Mouse (Mus musculus) MEL (cell line): ENCODE measurements around the gene Syt2. TPM values are rescaled to one million over a fixed set of nuclear protein-coding genes. Genes with fewer than 3 reads are reported as not detected.

Source experiments
- DNase-seq: peaks from one replicate; pipeline ENCODE4 v3.0.0; 2011; ENCODE audit warnings: low read depth, low spot score
- H3K27ac ChIP-seq: 2 replicates; pipeline ENCODE4 v1.5.1; 2012; ENCODE audit warnings: low read depth, mild to moderate bottlenecking, control low read depth, low read length, moderate library complexity; ENCODE audit not compliant: control insufficient read depth
- H3K27me3 ChIP-seq, 2 experiments: fragments of 150-350 bp in 1 of 2; sonication (generic) in 1 of 2; 2 replicates each; pipeline ENCODE4 v1.6.1; 2012; ENCODE audit warnings: low read length in 2 of 2, mild to moderate bottlenecking in 2 of 2, improper control_type of control experiment in 1 of 2, moderate library complexity in 1 of 2; ENCODE audit not compliant: insufficient read depth in 2 of 2, control insufficient read depth in 1 of 2
- H3K36me3 ChIP-seq, 2 experiments: 2 replicates each; pipeline ENCODE4 v1.6.1; 2012 to 2014; ENCODE audit warnings: low read length in 2 of 2, improper control_type of control experiment in 1 of 2, inconsistent platforms in 1 of 2, mild to moderate bottlenecking in 1 of 2; ENCODE audit not compliant: insufficient read depth in 2 of 2, control insufficient read depth in 1 of 2
- H3K4me1 ChIP-seq, 2 experiments: fragments of 150-350 bp in 1 of 2; sonication (generic) in 1 of 2; 2 replicates each; pipeline ENCODE4 v1.6.1; 2012; ENCODE audit warnings: low read length in 2 of 2, improper control_type of control experiment in 1 of 2, mild to moderate bottlenecking in 1 of 2; ENCODE audit not compliant: insufficient read depth in 2 of 2, control insufficient read depth in 1 of 2
- H3K4me3 ChIP-seq, 2 experiments: fragments of 150-350 bp in 1 of 2; sonication (generic) in 1 of 2; 2 replicates each; pipeline ENCODE4 v1.5.1; 2012; ENCODE audit warnings: low read depth in 2 of 2, low read length in 2 of 2, mild to moderate bottlenecking in 2 of 2, moderate library complexity in 2 of 2, control low read depth in 1 of 2, improper control_type of control experiment in 1 of 2; ENCODE audit not compliant: control insufficient read depth in 1 of 2, insufficient read depth in 1 of 2
- H3K79me2 ChIP-seq: 2 replicates; pipeline ENCODE4 v1.6.1; 2012; ENCODE audit warnings: mild to moderate bottlenecking, low read length, moderate library complexity; ENCODE audit not compliant: control insufficient read depth, poor library complexity, insufficient read depth
- H3K9ac ChIP-seq: 2 replicates; pipeline ENCODE4 v1.6.1; 2012; ENCODE audit warnings: low read depth, mild to moderate bottlenecking, control low read depth, low read length, moderate library complexity; ENCODE audit not compliant: control insufficient read depth, poor library complexity, severe bottlenecking
- H3K9me3 ChIP-seq: fragments of 150-350 bp; sonication (generic); replicated peaks from 2 replicates; pipeline ENCODE4 v1.6.1; 2012; ENCODE audit warnings: mild to moderate bottlenecking, low read length, improper control_type of control experiment, moderate library complexity; ENCODE audit not compliant: insufficient read depth
- BHLHE40 ChIP-seq: IDR thresholded peaks from 2 replicates; pipeline ENCODE4 v1.6.1; 2012; ENCODE audit warnings: low read depth, mild to moderate bottlenecking, inconsistent platforms, low read length, improper control_type of control experiment, borderline replicate concordance
- CTCF ChIP-seq, 3 experiments: IDR thresholded peaks in 2 of 3; conservative IDR thresholded peaks in 1 of 3; 2 replicates each; pipeline ENCODE4 v1.5.1; 2011 to 2012; ENCODE audit warnings: low read length in 3 of 3, low read depth in 2 of 3, mild to moderate bottlenecking in 2 of 3, improper control_type of control experiment in 1 of 3, inconsistent platforms in 1 of 3, mixed read lengths in 1 of 3, moderate library complexity in 1 of 3; ENCODE audit not compliant: control insufficient read depth in 1 of 3, insufficient read depth in 1 of 3, poor library complexity in 1 of 3, severe bottlenecking in 1 of 3
- E2F4 ChIP-seq: IDR thresholded peaks from 2 replicates; pipeline ENCODE4 v1.6.1; 2011; ENCODE audit warnings: low read depth, low read length, improper control_type of control experiment, borderline replicate concordance
- ELF1 ChIP-seq: IDR thresholded peaks from 2 replicates; pipeline ENCODE4 v1.6.1; 2014; ENCODE audit warnings: low read depth, mild to moderate bottlenecking, inconsistent platforms, low read length, improper control_type of control experiment, moderate library complexity
- EP300 ChIP-seq, 2 experiments: IDR thresholded peaks; 2 replicates each; pipeline ENCODE4 v1.6.1; 2011; ENCODE audit warnings: improper control_type of control experiment in 2 of 2, low read length in 2 of 2, low read depth in 1 of 2, mild to moderate bottlenecking in 1 of 2
- ETS1 ChIP-seq: IDR thresholded peaks from 2 replicates; pipeline ENCODE4 v1.6.1; 2012; ENCODE audit warnings: low read depth, mild to moderate bottlenecking, inconsistent platforms, low read length, improper control_type of control experiment, moderate library complexity
- GABPA ChIP-seq: IDR thresholded peaks from 2 replicates; pipeline ENCODE4 v1.6.1; 2012; ENCODE audit warnings: low read depth, mild to moderate bottlenecking, inconsistent platforms, low read length, improper control_type of control experiment, moderate library complexity
- GATA1 ChIP-seq: IDR thresholded peaks from 2 replicates; pipeline ENCODE4 v1.6.1; 2011; ENCODE audit warnings: low read depth, low read length, improper control_type of control experiment
- HCFC1 ChIP-seq: IDR thresholded peaks from 2 replicates; pipeline ENCODE4 v1.6.1; 2012; ENCODE audit warnings: low read depth, mild to moderate bottlenecking, inconsistent platforms, low read length, improper control_type of control experiment, moderate library complexity
- MAX ChIP-seq: IDR thresholded peaks from 2 replicates; pipeline ENCODE4 v1.6.1; 2011; ENCODE audit warnings: low read length, improper control_type of control experiment
- MAZ ChIP-seq: IDR thresholded peaks from 2 replicates; pipeline ENCODE4 v1.6.1; 2012; ENCODE audit warnings: low read depth, mild to moderate bottlenecking, inconsistent platforms, low read length, improper control_type of control experiment
- MEF2A ChIP-seq: IDR thresholded peaks from 2 replicates; pipeline ENCODE4 v1.6.1; 2014; ENCODE audit warnings: low read depth, mild to moderate bottlenecking, inconsistent platforms, low read length, improper control_type of control experiment; ENCODE audit not compliant: poor library complexity, insufficient replicate concordance, severe bottlenecking; ENCODE audit errors: extremely low read depth
- MXI1 ChIP-seq: IDR thresholded peaks from 2 replicates; pipeline ENCODE4 v1.6.1; 2011; ENCODE audit warnings: mild to moderate bottlenecking, low read depth, low read length, improper control_type of control experiment
- MYB ChIP-seq: IDR thresholded peaks from 2 replicates; pipeline ENCODE4 v1.6.1; 2011; ENCODE audit warnings: mild to moderate bottlenecking, low read depth, low read length, improper control_type of control experiment
- NELFE ChIP-seq: IDR thresholded peaks from 2 replicates; pipeline ENCODE4 v1.6.1; 2011; ENCODE audit warnings: low read depth, low read length, improper control_type of control experiment
- NRF1 ChIP-seq: IDR thresholded peaks from 2 replicates; pipeline ENCODE4 v1.6.1; 2014; ENCODE audit warnings: low read depth, mild to moderate bottlenecking, inconsistent platforms, low read length, improper control_type of control experiment, moderate library complexity; ENCODE audit not compliant: poor library complexity, insufficient read depth, severe bottlenecking
- POLR2AphosphoS5 ChIP-seq: IDR thresholded peaks from 2 replicates; pipeline ENCODE4 v1.6.1; 2012; ENCODE audit warnings: low read depth, borderline replicate concordance, mild to moderate bottlenecking, inconsistent platforms, low read length, moderate library complexity, mixed read lengths
- RCOR1 ChIP-seq: IDR thresholded peaks from 2 replicates; pipeline ENCODE4 v1.6.1; 2012; ENCODE audit warnings: low read depth, mild to moderate bottlenecking, inconsistent platforms, low read length, improper control_type of control experiment
- TAL1 ChIP-seq: IDR thresholded peaks from 2 replicates; pipeline ENCODE4 v1.6.1; 2012; ENCODE audit warnings: mild to moderate bottlenecking, inconsistent platforms, low read length, moderate library complexity, mixed read lengths
- TCF12 ChIP-seq: IDR thresholded peaks from 2 replicates; pipeline ENCODE4 v1.6.1; 2014; ENCODE audit warnings: low read depth, mild to moderate bottlenecking, inconsistent platforms, low read length, improper control_type of control experiment, moderate library complexity
- UBTF ChIP-seq: IDR thresholded peaks from 2 replicates; pipeline ENCODE4 v1.6.1; 2012; ENCODE audit warnings: low read depth, mild to moderate bottlenecking, inconsistent platforms, low read length, improper control_type of control experiment, moderate library complexity, borderline replicate concordance; ENCODE audit not compliant: insufficient read depth
- USF2 ChIP-seq, 2 experiments: IDR thresholded peaks; 2 replicates each; pipeline ENCODE4 v1.6.1; 2011 to 2012; ENCODE audit warnings: improper control_type of control experiment in 2 of 2, low read length in 2 of 2, borderline replicate concordance in 1 of 2, inconsistent platforms in 1 of 2, low read depth in 1 of 2, mild to moderate bottlenecking in 1 of 2; ENCODE audit not compliant: insufficient read depth in 1 of 2
- ZKSCAN1 ChIP-seq: IDR thresholded peaks from 2 replicates; pipeline ENCODE4 v1.6.1; 2012; ENCODE audit warnings: low read depth, mild to moderate bottlenecking, inconsistent platforms, low read length, improper control_type of control experiment, moderate library complexity
- ZNF384 ChIP-seq: IDR thresholded peaks from 2 replicates; pipeline ENCODE4 v1.6.1; 2012; ENCODE audit warnings: low read depth, mild to moderate bottlenecking, inconsistent platforms, low read length, improper control_type of control experiment
- polyA plus RNA-seq, 2 experiments: library from polyadenylated mRNA; stranded (reverse) in 1 of 2; unstranded in 1 of 2; fragments of >175 nt in 1 of 2; fragments of >200 nt in 1 of 2; gene quantifications; 2 replicates each; pipeline versions ENCODE4 v1.2.1 to v1.2.4; 2012; ENCODE audit warnings: low replicate concordance in 2 of 2, low read depth in 1 of 2; ENCODE audit not compliant: insufficient read length in 2 of 2, insufficient read depth in 1 of 2, missing spikeins in 1 of 2
- total RNA-seq: library from RNA; depleted of rRNA; stranded (reverse); fragments of 300-350 nt; gene quantifications from 2 replicates; pipeline ENCODE4 v1.2.3, GENCODE M21; 2012

Gene Syt2
- total and polyA plus RNA-seq, 3 experiments, result 0.31 TPM; not detected in 2

DNA sequence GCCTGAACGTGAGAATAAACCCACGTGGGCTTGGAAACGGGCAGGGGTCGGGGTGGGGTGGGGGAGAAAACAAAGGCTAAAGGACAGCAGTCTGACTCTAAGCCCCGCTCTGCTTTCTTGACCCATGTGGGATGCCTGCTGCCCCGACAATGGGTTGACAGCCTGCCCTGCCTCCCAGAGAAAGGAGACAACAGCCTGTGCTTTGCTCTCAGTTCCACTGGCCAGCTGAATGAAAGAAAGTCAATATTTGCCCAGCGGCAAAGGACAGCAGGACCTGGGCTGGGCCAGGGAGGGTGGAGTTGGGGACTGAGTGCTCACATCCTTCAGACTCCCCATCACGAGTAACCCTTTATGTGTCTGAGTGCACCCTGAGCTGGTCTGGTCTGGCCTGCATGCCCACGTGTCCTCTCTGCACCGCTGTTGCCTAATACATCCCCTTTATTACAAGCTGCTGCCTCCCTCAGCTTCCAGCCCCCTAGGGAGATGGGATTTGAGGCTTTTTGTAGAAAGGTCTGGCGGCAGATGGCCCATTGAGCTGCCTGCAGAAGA lies 67.0 kb downstream of the Syt2 start:
- TF ChIP-seq ZNF384 (no peak), HCFC1 (no peak), UBTF (no peak), GABPA (no peak), CTCF (IDR thresholded peaks at IDR 0.05 in 2 of 3, conservative IDR thresholded peaks at IDR 0.05 in 1 of 3; ENCODE audit: control insufficient read depth in 1 of 3, insufficient read depth in 1 of 3, low read depth in 2 of 3, low read length in 3 of 3, poor library complexity in 1 of 3, severe bottlenecking in 1 of 3) (no peak), ELF1 (no peak), NRF1 (no peak), MAZ (no peak), E2F4 (no peak), ETS1 (no peak), MYB (no peak), MEF2A (no peak), ZKSCAN1 (no peak), MXI1 (no peak)
- Histone ChIP-seq H3K9me3 (no peaks in the 10 kb centered on the region), H3K79me2 (no peaks in the 10 kb centered on the region), H3K9ac (no peak overlapping the region), H3K27ac (no peak overlapping the region), H3K4me1 (peaks cover 2 to 10% of the 10 kb centered on the region in 2 experiments; a peak in 2 of 4 replicates), H3K36me3 (peaks cover 0 to 8% of the 10 kb centered on the region in 2 experiments; a peak in 2 of 4 replicates), H3K27me3 (no peaks in the 10 kb centered on the region), H3K4me3 (no peak overlapping the region)
- DNase-seq, result no peak

GRCm38 (mm10) chr1:134714166-134714565 lies 67.7 kb downstream of the Syt2 start:
- TF ChIP-seq RCOR1, result no peak
- TF ChIP-seq MXI1, result no peak
- no peak for TF ChIP-seq NELFE
- TF ChIP-seq TAL1, result no peak
- no peak for TF ChIP-seq POLR2AphosphoS5
- no peak for TF ChIP-seq ZKSCAN1
- no peak for TF ChIP-seq USF2 (IDR thresholded peaks at IDR 0.05; ENCODE audit: borderline replicate concordance in 1 of 2, insufficient read depth in 1 of 2, low read depth in 1 of 2, low read length in 2 of 2)
- no peak for TF ChIP-seq BHLHE40
- no peak for TF ChIP-seq ELF1
- TF ChIP-seq MAX, result no peak
- TF ChIP-seq EP300 (IDR thresholded peaks at IDR 0.05; ENCODE audit: low read depth in 1 of 2, low read length in 2 of 2), result no peak
- TF ChIP-seq TCF12, result no peak
- TF ChIP-seq GATA1, result no peak
- TF ChIP-seq MEF2A, result no peak
- H3K36me3 ChIP-seq, result peaks cover 0 to 8% of the 10 kb centered on the region in 2 experiments; a peak in 2 of 4 replicates

More at GRCm38 (mm10) chr1:134714166-134714565, 67.7 kb downstream of the Syt2 start:
- no peak for DNase-seq
- H3K27me3 ChIP-seq, result no peaks in the 10 kb centered on the region
- H3K4me3 ChIP-seq, result no peak overlapping the region
- peaks cover 2 to 11% of the 10 kb centered on the region in 2 experiments; a peak in 2 of 4 replicates for H3K4me1 ChIP-seq
- H3K9ac ChIP-seq, result no peak overlapping the region
- no peak overlapping the region for H3K27ac ChIP-seq
- H3K79me2 ChIP-seq, result no peaks in the 10 kb centered on the region
- no peaks in the 10 kb centered on the region for H3K9me3 ChIP-seq
